In genomic region chr9:103716002-103716401, GRCm38 (mm10) we compare ENCODE assay signal across 20 mouse cellular contexts. TPM values are rescaled to one million over a fixed set of nuclear protein-coding genes. Genes with fewer than 3 reads are reported as not detected.
"Had no signal": no experiment of that assay in that cellular context is flagged by ENCODE, and none has a peak within 500 bp of the region (broad histone marks: within the 10 kb centered on the region; RNA-seq: fewer than 3 reads in every experiment).

No protein-coding gene starts in this region.

- H3K36me3 ChIP-seq: kidney, embryonic 15.5 days; limb, embryonic 12.5 days; limb, embryonic 15.5 days; liver, embryonic 13.5 days; midbrain, embryonic 10.5 days; neural tube, embryonic 13.5 days; stomach, embryonic 15.5 days had no signal

- H3K27me3 ChIP-seq: kidney, embryonic 15.5 days; limb, embryonic 12.5 days; limb, embryonic 15.5 days; liver, embryonic 13.5 days; megakaryocyte, embryonic 14.5 days; midbrain, embryonic 13.5 days; neural tube, embryonic 13.5 days; stomach, embryonic 15.5 days had no signal

- H3K27ac ChIP-seq: kidney, embryonic 15.5 days; limb, embryonic 12.5 days; limb, embryonic 15.5 days; liver, embryonic 13.5 days; midbrain, embryonic 10.5 days; midbrain, embryonic 13.5 days; neural tube, embryonic 13.5 days; stomach, embryonic 15.5 days had no signal

- DNase-seq: kidney, postnatal 10 days; left cerebral cortex, postnatal 4 days; liver, embryonic 13.5 days; lung, adult 2 months; lung, postnatal 14 days; lung, postnatal 4 days; retina, postnatal 1 day; right cerebral cortex, postnatal 25 days; spleen, adult 18-20 months; thymus, postnatal 25 days had no signal

- H3K4me2 ChIP-seq: kidney, embryonic 15.5 days; limb, embryonic 12.5 days; limb, embryonic 15.5 days; liver, embryonic 13.5 days; midbrain, embryonic 13.5 days; neural tube, embryonic 13.5 days; stomach, embryonic 15.5 days had no signal

- H3K4me1 ChIP-seq: limb, embryonic 12.5 days; limb, embryonic 15.5 days; liver, embryonic 13.5 days; megakaryocyte, embryonic 14.5 days; midbrain, embryonic 10.5 days; stomach, embryonic 15.5 days had no signal

- H3K4me3 ChIP-seq: kidney, embryonic 15.5 days; limb, embryonic 12.5 days; limb, embryonic 15.5 days; liver, embryonic 13.5 days; megakaryocyte, embryonic 14.5 days; midbrain, embryonic 10.5 days; midbrain, embryonic 13.5 days; myocyte; neural tube, embryonic 13.5 days; stomach, embryonic 15.5 days had no signal

- H3K9me3 ChIP-seq: kidney, embryonic 15.5 days; limb, embryonic 12.5 days; limb, embryonic 15.5 days; liver, embryonic 13.5 days; midbrain, embryonic 10.5 days; midbrain, embryonic 13.5 days; neural tube, embryonic 13.5 days; stomach, embryonic 15.5 days had no signal

- ATAC-seq: midbrain, embryonic 13.5 days; midbrain, embryonic 16.5 days had no signal

- H3K9ac ChIP-seq: kidney, embryonic 15.5 days; limb, embryonic 12.5 days; limb, embryonic 15.5 days; liver, embryonic 13.5 days; midbrain, embryonic 13.5 days; neural tube, embryonic 13.5 days; stomach, embryonic 15.5 days had no signal

RNA-seq across cellular contexts. Expression of gene Tmem108, which starts 45.6 kb away (rescaled TPM):
- polyA plus RNA-seq: myocyte had no signal
